Mouse (Mus musculus) heart, postnatal 4 days (tissue): Measurements from ENCODE around the gene Glg1. TPM values are rescaled to one million over a fixed set of nuclear protein-coding genes. Genes with fewer than 3 reads are reported as not detected.
A peak's percentile ranks its signal among the peaks of the same experiment; 100 is the strongest.
"Not testable (repeated sequence)": the region's sequence is repeated elsewhere in the genome, so short reads cannot be mapped to it uniquely, and the experiment has no call there.

Experiments used
- DNase-seq: peaks from one replicate; pipeline ENCODE4 v3.0.0; 2021
- total RNA-seq, 2 experiments: library from RNA; stranded (reverse); gene quantifications; 2 replicates each; pipeline ENCODE4 v1.2.3; 2021

Glg1 gene
- 100 to 1,000 TPM; 107 TPM for total RNA-seq

GRCm38 (mm10) chr8:111258631-111259407 is at the start of gene Glg1:
Gene Glg1 (minus strand): TSS chr8:111259216.
- peak; percentile 97 for DNase-seq

- DNase-seq: peak; percentile 24
Observed at GRCm38 (mm10) chr8:111305031-111305730, 46.2 kb upstream of the Glg1 start.

GRCm38 (mm10) chr8:111304359-111304758 is 45.3 kb upstream of the Glg1 start:
- DNase-seq: no peak

- DNase-seq: not testable (repeated sequence)
Observed at GRCm38 (mm10) chr8:111303076-111303803, 44.2 kb upstream of the Glg1 start.

GRCm38 (mm10) chr8:111300597-111301546 is 41.9 kb upstream of the Glg1 start:
- no peak for DNase-seq

GRCm38 (mm10) chr8:111299821-111300568 is 41.0 kb upstream of the Glg1 start, which contains the start of gene Rfwd3:
Gene Rfwd3 (minus strand): TSS chr8:111300222.
- DNase-seq: peak; percentile 96

GRCm38 (mm10) chr8:111299363-111299820 is 40.4 kb upstream of the Glg1 start:
- peak; percentile 65 for DNase-seq

GRCm38 (mm10) chr8:111298011-111298410 is 39.0 kb upstream of the Glg1 start:
- DNase-seq: no peak

- peak; percentile 64 for DNase-seq
Observed at GRCm38 (mm10) chr8:111291733-111292132, 32.7 kb upstream of the Glg1 start.

GRCm38 (mm10) chr8:111290586-111290985 is 31.6 kb upstream of the Glg1 start:
- no peak for DNase-seq

GRCm38 (mm10) chr8:111285603-111286002 is 26.6 kb upstream of the Glg1 start:
- DNase-seq: no peak

- DNase-seq: no peak
Observed at GRCm38 (mm10) chr8:111282093-111282492, 23.1 kb upstream of the Glg1 start.

GRCm38 (mm10) chr8:111268277-111268676 is 9.3 kb upstream of the Glg1 start:
- no peak for DNase-seq

GRCm38 (mm10) chr8:111266161-111266560 is 7.1 kb upstream of the Glg1 start:
- not testable (repeated sequence) for DNase-seq

- DNase-seq: no peak
Observed at GRCm38 (mm10) chr8:111264693-111265220, 5.7 kb upstream of the Glg1 start.

GRCm38 (mm10) chr8:111261981-111262381 is 3.0 kb upstream of the Glg1 start:
- DNase-seq: peak; percentile 37

GRCm38 (mm10) chr8:111260251-111260650 is 1.2 kb upstream of the Glg1 start:
- DNase-seq: no peak

GRCm38 (mm10) chr8:111259408-111259741 is 359 bp upstream of the Glg1 start:
- DNase-seq: no peak

GRCm38 (mm10) chr8:111258010-111258630 is 896 bp downstream of the Glg1 start:
- no peak for DNase-seq

GRCm38 (mm10) chr8:111252487-111253112 is 6.4 kb downstream of the Glg1 start:
- DNase-seq: no peak
